In genomic region chr6:38196266-38197189, GRCm38 (mm10) we compare ENCODE assay signal across 21 mouse cellular contexts. TPM values are rescaled to one million over a fixed set of nuclear protein-coding genes. Genes with fewer than 3 reads are reported as not detected.
DNase-seq lines count a peak whose midpoint lies in the region; ATAC-seq lines count a peak whose summit lies in the region.
"Had no signal": no experiment of that assay in that cellular context is flagged by ENCODE, and none has a peak within 500 bp of the region (broad histone marks: within the 10 kb centered on the region; RNA-seq: fewer than 3 reads in every experiment).

No protein-coding gene starts in this region.

- DNase-seq in frontal cortex, postnatal 10 days (ENCODE audit: low spot score in 2 of 2): no peak
- peak; percentile 35 for DNase-seq in layer of hippocampus, adult 11-12 months (ENCODE audit: low spot score)
- no peak for DNase-seq in layer of hippocampus, postnatal 14 days (ENCODE audit: low spot score in 2 of 2)
- DNase-seq in cerebellum, adult 18-20 months: peak; percentile 85 to 90
- DNase-seq in left cerebral cortex, adult 18-20 months (ENCODE audit: low spot score in 2 of 2): peak; percentile 73 to 75
- DNase-seq: adrenal gland, adult 8-10 months; gastrocnemius, postnatal 36 days; kidney, adult 8-10 months; lung, postnatal 36 days; retina, postnatal 1 day; thymus, postnatal 36 days had no signal

- H3K27ac ChIP-seq in intestine, embryonic 16.5 days (ENCODE audit: low read length): no peak overlapping the region
- H3K27ac ChIP-seq: embryonic facial prominence, embryonic 12.5 days; forebrain, embryonic 10.5 days; hindbrain, embryonic 12.5 days; limb, embryonic 10.5 days; liver, embryonic 14.5 days; midbrain, embryonic 13.5 days; neural tube, embryonic 12.5 days had no signal

- H3K9me3 ChIP-seq in intestine, embryonic 16.5 days (ENCODE audit: control insufficient read depth, low read length): no peaks in the 10 kb centered on the region
- H3K9me3 ChIP-seq: embryonic facial prominence, embryonic 12.5 days; forebrain, embryonic 10.5 days; hindbrain, embryonic 12.5 days; limb, embryonic 10.5 days; midbrain, embryonic 13.5 days; neural tube, embryonic 12.5 days had no signal

- ATAC-seq in frontal cortex, adult (ENCODE audit: low TSS enrichment): peak; percentile 81
- ATAC-seq in activated CD4-positive, CD25-positive, alpha-beta regulatory T cell, adult 4 months: no peak
- no peak for ATAC-seq in intestine, embryonic 16.5 days
- ATAC-seq: midbrain, embryonic 13.5 days had no signal

- 0 out of 2 replicates have a peak, but pooled peaks cover 3% of the 10 kb centered on the region for H3K36me3 ChIP-seq in intestine, embryonic 16.5 days (ENCODE audit: control insufficient read depth, insufficient read depth, low read length)

- no peak overlapping the region for H3K4me3 ChIP-seq in intestine, embryonic 16.5 days (ENCODE audit: low read length)
- H3K4me3 ChIP-seq: embryonic facial prominence, embryonic 12.5 days; forebrain, embryonic 10.5 days; hindbrain, embryonic 12.5 days; limb, embryonic 10.5 days; midbrain, embryonic 13.5 days; neural tube, embryonic 12.5 days had no signal

- WGBS in intestine, embryonic 16.5 days: 93% methylated on average over 24 of the region's 24 CpGs

- no peaks in the 10 kb centered on the region for H3K27me3 ChIP-seq in intestine, embryonic 16.5 days (replicated peaks; ENCODE audit: control insufficient read depth, insufficient read depth, low read length)
- H3K27me3 ChIP-seq: embryonic facial prominence, embryonic 12.5 days; hindbrain, embryonic 12.5 days; midbrain, embryonic 13.5 days; neural tube, embryonic 12.5 days had no signal

- no peak overlapping the region for H3K4me2 ChIP-seq in intestine, embryonic 16.5 days (ENCODE audit: low read depth, low read length)
- H3K4me2 ChIP-seq: embryonic facial prominence, embryonic 12.5 days; hindbrain, embryonic 12.5 days; midbrain, embryonic 13.5 days; neural tube, embryonic 12.5 days had no signal

- no peaks in the 10 kb centered on the region for H3K4me1 ChIP-seq in intestine, embryonic 16.5 days (ENCODE audit: control insufficient read depth, insufficient read depth, low read length)

- H3K9ac ChIP-seq in intestine, embryonic 16.5 days (ENCODE audit: low read depth, low read length): no peak overlapping the region
- H3K9ac ChIP-seq: embryonic facial prominence, embryonic 12.5 days; hindbrain, embryonic 12.5 days; liver, embryonic 14.5 days; midbrain, embryonic 13.5 days; neural tube, embryonic 12.5 days had no signal

RNA-seq across cellular contexts. Expression of gene D630045J12Rik, which starts 57.3 kb away (rescaled TPM):
- 10 to 100 TPM; 39.6 to 41.8 TPM for total RNA-seq in layer of hippocampus, postnatal 14 days (2021)
- total RNA-seq in left cerebral cortex, adult 18-20 months (2021): 10 to 100 TPM; 38.0 to 38.3 TPM
- polyA plus RNA-seq in activated CD4-positive, CD25-positive, alpha-beta regulatory T cell, adult 4 months (2017; shearing (Covaris generic)): under 1 TPM; 0.08 to 0.13 TPM
- polyA plus RNA-seq in intestine, embryonic 16.5 days (2015; fragmentation: Nextera tagmentation; extraction: Ambion mirVana): 1.5 and 1.6 TPM in 2 replicates

Comparison
In these comparisons a context has a peak if more than half of its experiments do, and no peak if none do; other contexts are left out.
1. DNase-seq: peak in layer of hippocampus, adult 11-12 months (single experiment), cerebellum, adult 18-20 months (2 of 2) and left cerebral cortex, adult 18-20 months (2 of 2); none in frontal cortex, postnatal 10 days (0 of 2) and layer of hippocampus, postnatal 14 days (0 of 2).